Mouse (Mus musculus) adrenal gland, adult (tissue): ENCODE results near the gene Arpc5.

Experiments
- DNase-seq, 2 experiments: peaks; one replicate each; pipeline ENCODE4 v3.0.0; 2022 to 2023; ENCODE audit warnings: low spot score in 1 of 2; ENCODE audit not compliant: inconsistent age in 2 of 2

Arpc5 gene

GRCm38 (mm10) chr1:152810533-152811439 lies 44.4 kb downstream of the Arpc5 start:
- DNase-seq, result no peak

- DNase-seq, result peak in 1 of 2 experiments; percentile 59
Observed at GRCm38 (mm10) chr1:152815265-152815701, 48.9 kb downstream of the Arpc5 start.

- DNase-seq, result no peak
Observed at GRCm38 (mm10) chr1:152817027-152817769, 50.9 kb downstream of the Arpc5 start.

GRCm38 (mm10) chr1:152817794-152818193 lies 51.5 kb downstream of the Arpc5 start:
- DNase-seq, result peak; percentile 41 to 62

- DNase-seq, result no peak
Observed at GRCm38 (mm10) chr1:152819558-152819957, 53.2 kb downstream of the Arpc5 start.

GRCm38 (mm10) chr1:152820911-152821695 lies 54.8 kb downstream of the Arpc5 start:
- DNase-seq, result no peak

- no peak for DNase-seq
Observed at GRCm38 (mm10) chr1:152821746-152822145, 55.4 kb downstream of the Arpc5 start.

- no peak for DNase-seq
Observed at GRCm38 (mm10) chr1:152824206-152824605, 57.9 kb downstream of the Arpc5 start.
